Mouse (Mus musculus): ENCODE data around the gene Lrrc47. TPM values are rescaled to one million over a fixed set of nuclear protein-coding genes. Genes with fewer than 3 reads are reported as not detected.

Lrrc47 gene
- polyA plus RNA-seq, 1 experiment from 2014 or later: 14.7 TPM

GRCm38 (mm10) chr4:153980470-153980869, 31.1 kb upstream of the Lrrc47 start:
- ATAC-seq (replicated peaks; ENCODE audit: extremely low read depth, insufficient read depth, low FRiP score): no peak
- peaks cover 7% of the 10 kb centered on the region for H3K4me1 ChIP-seq (ENCODE audit: control insufficient read depth, insufficient read depth, low read length)
- H3K4me2 ChIP-seq (ENCODE audit: low read depth, low read length): no peak overlapping the region
- H3K9me3 ChIP-seq (replicated peaks; ENCODE audit: control insufficient read depth, low read length): no peaks in the 10 kb centered on the region
- no peaks in the 10 kb centered on the region for H3K27me3 ChIP-seq (ENCODE audit: control insufficient read depth, insufficient read depth, low read length)
- no peak overlapping the region for H3K9ac ChIP-seq (ENCODE audit: low read length)
- H3K36me3 ChIP-seq (ENCODE audit: control insufficient read depth, insufficient read depth): peaks cover 42% of the 10 kb centered on the region
- H3K4me3 ChIP-seq (ENCODE audit: low read length): no peak overlapping the region
- 88% methylated on average over 11 of the region's 11 CpGs for WGBS
- no peak overlapping the region for H3K27ac ChIP-seq (ENCODE audit: low read length)

GRCm38 (mm10) chr4:153992715-153993114, 18.8 kb upstream of the Lrrc47 start:
- Histone ChIP-seq H3K27me3 (ENCODE audit: control insufficient read depth, insufficient read depth, low read length) (no peaks in the 10 kb centered on the region), H3K4me3 (ENCODE audit: low read length) (no peak overlapping the region), H3K27ac (ENCODE audit: low read length) (no peak overlapping the region), H3K4me1 (ENCODE audit: control insufficient read depth, insufficient read depth, low read length) (no peaks in the 10 kb centered on the region), H3K36me3 (ENCODE audit: control insufficient read depth, insufficient read depth) (peaks cover 54% of the 10 kb centered on the region), H3K4me2 (ENCODE audit: low read depth, low read length) (no peak overlapping the region), H3K9me3 (replicated peaks; ENCODE audit: control insufficient read depth, low read length) (no peaks in the 10 kb centered on the region), H3K9ac (ENCODE audit: low read length) (no peak overlapping the region)
- WGBS: 87% methylated on average over 10 of the region's 10 CpGs
- no peak for ATAC-seq (replicated peaks; ENCODE audit: extremely low read depth, insufficient read depth, low FRiP score)

GRCm38 (mm10) chr4:153993505-153993904, 18.0 kb upstream of the Lrrc47 start:
- Histone ChIP-seq H3K27me3 (ENCODE audit: control insufficient read depth, insufficient read depth, low read length) (no peaks in the 10 kb centered on the region), H3K4me2 (ENCODE audit: low read depth, low read length) (no peak overlapping the region), H3K36me3 (ENCODE audit: control insufficient read depth, insufficient read depth) (peaks cover 52% of the 10 kb centered on the region), H3K27ac (ENCODE audit: low read length) (no peak overlapping the region), H3K4me1 (ENCODE audit: control insufficient read depth, insufficient read depth, low read length) (no peaks in the 10 kb centered on the region), H3K4me3 (ENCODE audit: low read length) (no peak overlapping the region), H3K9me3 (replicated peaks; ENCODE audit: control insufficient read depth, low read length) (no peaks in the 10 kb centered on the region), H3K9ac (ENCODE audit: low read length) (no peak overlapping the region)
- ATAC-seq (replicated peaks; ENCODE audit: extremely low read depth, insufficient read depth, low FRiP score): no peak
- WGBS: 82% methylated on average over 8 of the region's 8 CpGs

GRCm38 (mm10) chr4:154005488-154005887, 6.0 kb upstream of the Lrrc47 start:
- Histone ChIP-seq H3K36me3 (ENCODE audit: control insufficient read depth, insufficient read depth) (peaks cover 22% of the 10 kb centered on the region), H3K4me2 (ENCODE audit: low read depth, low read length) (no peak overlapping the region), H3K4me1 (ENCODE audit: control insufficient read depth, insufficient read depth, low read length) (no peaks in the 10 kb centered on the region), H3K4me3 (ENCODE audit: low read length) (no peak overlapping the region), H3K27me3 (ENCODE audit: control insufficient read depth, insufficient read depth, low read length) (no peaks in the 10 kb centered on the region), H3K9ac (ENCODE audit: low read length) (no peak overlapping the region), H3K9me3 (replicated peaks; ENCODE audit: control insufficient read depth, low read length) (no peaks in the 10 kb centered on the region), H3K27ac (ENCODE audit: low read length) (no peak overlapping the region)
- WGBS: 86% methylated on average over 5 of the region's 5 CpGs
- no peak for ATAC-seq (replicated peaks; ENCODE audit: extremely low read depth, insufficient read depth, low FRiP score)

GRCm38 (mm10) chr4:154006264-154006663, 5.3 kb upstream of the Lrrc47 start:
- Histone ChIP-seq H3K4me3 (ENCODE audit: low read length) (no peak overlapping the region), H3K4me2 (ENCODE audit: low read depth, low read length) (no peak overlapping the region)
- WGBS: 93% methylated on average over 6 of the region's 6 CpGs

GRCm38 (mm10) chr4:154007759-154008158, 3.8 kb upstream of the Lrrc47 start:
- Histone ChIP-seq H3K9me3 (replicated peaks; ENCODE audit: control insufficient read depth, low read length) (no peaks in the 10 kb centered on the region), H3K9ac (ENCODE audit: low read length) (no peak overlapping the region), H3K27me3 (ENCODE audit: control insufficient read depth, insufficient read depth, low read length) (no peaks in the 10 kb centered on the region), H3K27ac (ENCODE audit: low read length) (no peak overlapping the region), H3K4me3 (ENCODE audit: low read length) (no peak overlapping the region), H3K4me1 (ENCODE audit: control insufficient read depth, insufficient read depth, low read length) (peaks cover 4% of the 10 kb centered on the region), H3K4me2 (ENCODE audit: low read depth, low read length) (no peak overlapping the region), H3K36me3 (ENCODE audit: control insufficient read depth, insufficient read depth) (peaks cover 22% of the 10 kb centered on the region)
- ATAC-seq (replicated peaks; ENCODE audit: extremely low read depth, insufficient read depth, low FRiP score): no peak
- WGBS: 60% methylated on average over 4 of the region's 4 CpGs

More at GRCm38 (mm10) chr4:154006264-154006663, 5.3 kb upstream of the Lrrc47 start:
- no peaks in the 10 kb centered on the region for H3K4me1 ChIP-seq (ENCODE audit: control insufficient read depth, insufficient read depth, low read length)
- no peak overlapping the region for H3K9ac ChIP-seq (ENCODE audit: low read length)
- H3K27ac ChIP-seq (ENCODE audit: low read length): no peak overlapping the region
- H3K36me3 ChIP-seq (ENCODE audit: control insufficient read depth, insufficient read depth): peaks cover 22% of the 10 kb centered on the region
- H3K27me3 ChIP-seq (ENCODE audit: control insufficient read depth, insufficient read depth, low read length): no peaks in the 10 kb centered on the region
- H3K9me3 ChIP-seq (replicated peaks; ENCODE audit: control insufficient read depth, low read length): no peaks in the 10 kb centered on the region
- ATAC-seq (replicated peaks; ENCODE audit: extremely low read depth, insufficient read depth, low FRiP score): no peak

- no peak; the same call in 1 of the 2 replicates for ATAC-seq (replicated peaks; ENCODE audit: extremely low read depth, insufficient read depth, low FRiP score)
These were observed 455 bp upstream of the Lrrc47 start for GRCm38 (mm10) chr4:154010907-154011645.

GRCm38 (mm10) chr4:154012132-154012882, 776 bp downstream of the Lrrc47 start:
- peaks cover 26% of the 10 kb centered on the region for H3K36me3 ChIP-seq (ENCODE audit: control insufficient read depth, insufficient read depth)
- WGBS: under 1% methylated on average over 55 of the region's 55 CpGs
- H3K27ac ChIP-seq (ENCODE audit: low read length): peak overlapping the region; percentile 54
- H3K4me1 ChIP-seq (ENCODE audit: control insufficient read depth, insufficient read depth, low read length): peaks cover 13% of the 10 kb centered on the region
- no peaks in the 10 kb centered on the region for H3K27me3 ChIP-seq (ENCODE audit: control insufficient read depth, insufficient read depth, low read length)
- H3K9ac ChIP-seq (ENCODE audit: low read length): peak overlapping the region; percentile 94
- H3K4me2 ChIP-seq (ENCODE audit: low read depth, low read length): peak overlapping the region; percentile 97
- peak; percentile 12; the same call in 1 of the 2 replicates for ATAC-seq (replicated peaks; ENCODE audit: extremely low read depth, insufficient read depth, low FRiP score)
- peak overlapping the region; percentile 84 for H3K4me3 ChIP-seq (ENCODE audit: low read length)
- no peaks in the 10 kb centered on the region for H3K9me3 ChIP-seq (replicated peaks; ENCODE audit: control insufficient read depth, low read length)

More at GRCm38 (mm10) chr4:154010907-154011645, 455 bp upstream of the Lrrc47 start:
- H3K36me3 ChIP-seq (ENCODE audit: control insufficient read depth, insufficient read depth): peaks cover 23% of the 10 kb centered on the region
- peak overlapping the region; percentile 90 for H3K4me2 ChIP-seq (ENCODE audit: low read depth, low read length)
- H3K9ac ChIP-seq (ENCODE audit: low read length): peak overlapping the region; percentile 94
- peak overlapping the region; percentile 84 for H3K4me3 ChIP-seq (ENCODE audit: low read length)
- no peak overlapping the region; the same call in 1 of the 2 replicates for H3K27ac ChIP-seq (ENCODE audit: low read length)
- no peaks in the 10 kb centered on the region for H3K9me3 ChIP-seq (replicated peaks; ENCODE audit: control insufficient read depth, low read length)
- peaks cover 13% of the 10 kb centered on the region for H3K4me1 ChIP-seq (ENCODE audit: control insufficient read depth, insufficient read depth, low read length)
- no peaks in the 10 kb centered on the region for H3K27me3 ChIP-seq (ENCODE audit: control insufficient read depth, insufficient read depth, low read length)
- 27% methylated on average over 13 of the region's 13 CpGs for WGBS

GRCm38 (mm10) chr4:154015476-154015875, 3.9 kb downstream of the Lrrc47 start:
- Histone ChIP-seq H3K27me3 (ENCODE audit: control insufficient read depth, insufficient read depth, low read length) (no peaks in the 10 kb centered on the region), H3K27ac (ENCODE audit: low read length) (no peak overlapping the region), H3K9ac (ENCODE audit: low read length) (no peak overlapping the region), H3K4me1 (ENCODE audit: control insufficient read depth, insufficient read depth, low read length) (peaks cover 13% of the 10 kb centered on the region), H3K4me3 (ENCODE audit: low read length) (no peak overlapping the region), H3K36me3 (ENCODE audit: control insufficient read depth, insufficient read depth) (peaks cover 53% of the 10 kb centered on the region), H3K9me3 (replicated peaks; ENCODE audit: control insufficient read depth, low read length) (no peaks in the 10 kb centered on the region), H3K4me2 (ENCODE audit: low read depth, low read length) (no peak overlapping the region)
- ATAC-seq (replicated peaks; ENCODE audit: extremely low read depth, insufficient read depth, low FRiP score): no peak
- WGBS: 91% methylated on average over 11 of the region's 11 CpGs

All from heart, embryonic 16.5 days (tissue).